Mouse (Mus musculus) heart, postnatal 0 days (tissue): ENCODE results near the gene Gm20498.

Source experiments
- CTCF ChIP-seq: IDR thresholded peaks from 2 replicates; pipeline ENCODE4 v1.5.1; 2016; ENCODE audit warnings: antibody characterized with exemption, control low read depth, low read depth
- EP300 ChIP-seq: IDR thresholded peaks from 2 replicates; pipeline ENCODE4 v1.6.1; 2016; ENCODE audit warnings: antibody characterized with exemption, low read depth

DNA sequence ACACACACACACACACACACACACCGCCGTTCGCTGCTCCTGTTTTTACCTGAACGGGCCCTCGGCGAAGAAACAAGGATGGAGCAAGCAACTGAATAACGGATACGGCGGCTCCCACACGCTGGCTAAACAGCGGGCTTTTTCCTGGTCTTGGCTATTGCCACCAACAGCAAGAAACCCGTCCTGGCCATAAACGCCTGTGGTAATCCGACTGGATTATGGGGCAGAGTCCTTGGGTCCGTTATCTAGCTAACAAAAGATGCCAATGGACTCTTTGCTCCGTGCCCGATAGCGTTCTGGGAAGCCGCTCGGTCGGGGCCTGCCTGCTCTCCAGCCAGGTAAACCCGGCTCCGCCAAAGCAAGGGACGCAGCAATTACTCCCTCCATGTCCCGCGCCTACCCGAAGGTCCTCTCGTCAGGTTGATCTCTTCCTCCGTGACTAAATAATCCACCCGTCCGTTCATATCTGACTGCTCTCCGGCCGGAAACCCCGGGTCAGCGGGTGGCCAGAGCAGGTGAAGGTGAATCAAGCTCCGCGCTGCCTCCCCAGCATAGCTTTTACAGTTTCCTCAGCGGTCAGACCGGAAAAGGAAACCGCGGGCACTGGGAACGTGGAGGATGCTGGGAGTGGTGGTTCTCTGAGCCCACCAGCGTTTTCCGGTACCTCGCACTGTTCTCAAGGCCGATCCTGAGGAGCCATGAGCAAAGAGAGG lies at the start of gene Gm20498, which contains the start of gene Synj2bp:
- TF ChIP-seq EP300 (no peak), CTCF (no peak)
